Mouse (Mus musculus) lung, postnatal 4 days (tissue): ENCODE measurements around the gene Defb42.

Source experiments
- DNase-seq, 2 experiments: peaks; one replicate each; pipeline ENCODE4 v3.0.0; 2021

Defb42 gene

DNA sequence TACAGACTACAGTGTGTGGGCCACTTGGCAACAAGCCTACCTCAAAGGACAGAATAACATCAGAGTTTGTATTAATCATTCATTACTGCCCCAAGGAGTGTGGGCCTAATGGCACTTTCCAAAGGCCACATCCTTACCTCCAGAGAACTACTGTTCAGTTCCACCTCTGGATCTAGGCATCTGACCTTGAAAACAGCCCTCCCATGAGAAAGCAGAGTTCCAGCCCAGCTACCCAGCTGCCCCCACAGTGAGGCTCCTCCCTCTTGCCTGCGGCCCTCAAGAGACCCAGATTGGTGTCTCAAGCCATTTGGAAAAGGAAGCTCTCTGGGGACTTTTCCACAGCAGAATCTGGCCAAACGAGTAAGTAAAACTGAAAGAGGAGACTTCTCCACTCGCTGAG is at the start of gene Defb42:
Defb42 (plus strand) TSS at position 301 of the 400 bp plus-strand sequence.
- DNase-seq = no peak

DNA sequence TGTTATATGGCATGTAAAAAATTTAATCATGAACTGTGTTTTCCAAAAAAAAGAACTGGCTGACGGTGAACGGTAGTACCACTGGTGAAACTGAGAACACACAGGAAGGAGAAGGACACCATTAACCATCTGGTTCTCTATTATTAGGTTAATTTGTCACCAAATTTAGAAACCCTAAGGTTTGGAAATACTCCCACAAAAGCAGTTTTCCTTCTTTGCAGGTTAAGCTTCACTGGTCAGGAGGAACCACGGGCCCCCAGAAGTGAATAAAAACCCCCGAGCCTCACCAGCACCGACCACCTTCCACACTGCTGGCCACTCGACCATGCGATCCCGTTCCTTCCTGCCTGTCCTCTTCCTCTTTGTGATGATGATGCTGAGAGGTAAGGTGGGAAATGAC is 49.0 kb upstream of the Defb42 start, which contains the start of gene Defb47:
Defb47 (plus strand) TSS at position 301 of the 400 bp plus-strand sequence.
- DNase-seq = no peak

DNA sequence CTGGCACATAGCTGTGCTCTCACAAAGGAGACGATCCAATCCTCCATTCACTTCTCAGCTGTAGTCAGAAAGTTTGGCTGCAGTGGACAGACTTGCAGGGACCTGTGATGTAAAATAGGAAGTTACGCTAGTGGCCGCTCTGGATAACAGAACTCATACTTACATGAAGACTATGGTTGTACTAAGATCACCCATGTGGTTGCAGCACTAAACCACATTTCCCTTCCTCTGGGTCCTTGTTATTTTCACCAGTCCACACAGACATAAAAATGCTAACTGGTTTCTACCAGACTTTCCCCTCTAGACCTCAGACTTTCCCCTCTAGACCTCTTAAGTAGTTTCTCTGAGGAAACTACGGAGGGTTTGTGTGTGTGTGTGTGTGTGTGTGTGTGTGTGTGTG is 47.8 kb upstream of the Defb42 start:
- no peak for DNase-seq

DNA sequence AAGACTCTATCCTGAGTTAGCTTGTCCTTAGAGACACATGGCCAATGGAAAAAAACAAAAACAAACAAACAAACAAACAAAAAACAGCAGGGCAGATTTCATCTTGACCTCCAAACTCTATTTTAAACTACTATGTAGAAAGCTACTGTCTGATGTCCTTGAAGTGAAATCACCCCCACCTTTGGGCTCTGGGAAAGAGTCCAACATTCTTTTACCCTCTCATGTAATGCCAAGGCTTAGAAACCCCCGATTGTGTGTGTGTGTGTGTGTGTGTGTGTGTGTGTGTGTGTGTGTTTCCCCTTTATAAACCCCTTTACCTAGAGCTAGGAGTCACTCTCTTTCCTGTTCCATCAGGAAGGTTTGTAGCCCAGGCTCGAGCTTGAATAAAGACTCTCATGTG is 44.2 kb upstream of the Defb42 start:
- no peak for DNase-seq

DNA sequence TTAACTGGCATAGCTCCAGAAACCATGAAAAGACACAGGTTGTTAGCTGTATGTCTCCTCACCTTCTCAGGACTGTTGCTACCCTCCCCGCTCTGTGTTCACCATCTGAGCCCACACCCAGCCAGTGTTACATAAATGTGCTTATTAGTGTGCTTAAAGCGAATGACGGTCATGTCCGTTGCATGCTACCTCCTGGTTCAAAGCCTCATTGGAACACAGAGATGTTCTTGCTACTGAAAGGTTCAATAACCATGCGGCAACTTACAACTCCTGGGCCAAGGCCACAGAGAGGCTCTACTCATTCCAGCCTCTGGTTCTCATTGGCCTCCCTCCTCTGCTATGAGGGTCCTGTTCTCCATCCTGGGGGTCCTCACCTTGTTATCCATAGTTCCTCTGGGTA is 35.3 kb upstream of the Defb42 start, which contains the start of gene Defb43:
Defb43 (plus strand) TSS at position 301 of the 400 bp plus-strand sequence.
- DNase-seq = no peak

DNA sequence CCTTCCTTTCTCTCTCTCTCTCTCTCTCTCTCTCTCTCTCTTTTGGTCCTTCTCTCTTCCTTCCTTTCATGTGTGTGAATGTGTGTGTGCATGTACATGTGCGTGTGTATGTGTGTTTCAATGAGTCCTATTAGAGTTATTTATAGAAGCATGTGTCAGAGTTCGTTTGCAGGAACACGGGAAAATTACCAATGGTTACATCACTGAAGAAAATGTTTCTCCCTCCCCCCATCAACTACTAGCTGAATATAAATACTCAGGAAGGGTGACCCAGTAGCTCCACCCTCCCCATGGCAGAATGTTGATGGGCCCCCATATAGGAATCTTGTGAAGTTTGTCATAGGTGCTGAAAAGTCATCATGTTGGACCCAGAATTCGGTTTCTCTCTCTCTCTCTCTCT is 33.7 kb upstream of the Defb42 start:
- DNase-seq = no peak

DNA sequence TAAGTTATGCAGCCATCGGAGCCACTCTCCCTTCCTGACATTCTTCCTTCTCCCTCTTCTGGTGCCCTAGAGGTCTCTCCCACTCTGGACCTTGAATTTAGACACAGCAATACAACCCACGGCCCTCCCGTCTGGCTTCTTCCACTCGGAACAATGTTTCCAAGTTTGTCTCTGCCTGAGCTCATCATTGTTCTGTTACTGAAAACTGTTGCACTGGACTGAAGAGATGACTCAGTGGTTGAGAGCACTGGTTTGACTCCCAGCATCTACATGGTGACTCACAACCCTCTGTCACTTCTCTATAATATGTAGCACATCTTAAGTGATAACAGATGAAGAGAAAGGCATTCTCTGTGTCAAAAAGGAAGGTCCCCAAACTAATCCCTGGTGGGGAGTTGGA is 32.1 kb upstream of the Defb42 start:
- no peak for DNase-seq

DNA sequence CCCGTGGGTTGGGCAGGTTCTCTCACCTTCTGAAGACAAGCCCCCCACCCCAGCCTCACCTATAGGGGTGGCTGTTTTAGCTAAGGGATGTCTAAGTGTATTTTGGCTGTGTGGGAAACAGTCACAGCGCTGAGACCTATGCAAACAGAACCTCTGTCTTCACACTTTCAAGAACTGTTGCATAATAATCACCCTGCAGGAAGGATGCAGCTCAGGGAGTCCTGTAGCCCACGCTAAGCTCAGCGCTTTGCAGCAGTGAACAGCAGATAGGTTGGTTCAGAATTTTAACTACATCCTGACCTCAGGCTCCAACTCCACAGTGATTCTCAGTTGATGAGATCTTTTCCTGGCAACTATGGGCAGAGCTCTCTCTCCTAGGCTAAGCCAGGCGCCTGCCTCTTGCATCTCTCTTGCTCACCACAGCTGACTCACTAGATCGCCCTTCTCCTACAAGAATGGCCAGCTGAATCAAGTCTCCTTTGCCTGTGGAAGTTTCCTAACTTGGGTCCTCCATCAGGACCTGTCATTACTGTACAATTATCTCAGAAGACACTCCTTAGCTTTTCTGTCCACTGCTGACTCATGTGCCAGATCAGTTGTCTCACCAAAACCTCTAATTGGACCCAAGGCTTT is 26.2 kb upstream of the Defb42 start:
- DNase-seq = no peak

DNA sequence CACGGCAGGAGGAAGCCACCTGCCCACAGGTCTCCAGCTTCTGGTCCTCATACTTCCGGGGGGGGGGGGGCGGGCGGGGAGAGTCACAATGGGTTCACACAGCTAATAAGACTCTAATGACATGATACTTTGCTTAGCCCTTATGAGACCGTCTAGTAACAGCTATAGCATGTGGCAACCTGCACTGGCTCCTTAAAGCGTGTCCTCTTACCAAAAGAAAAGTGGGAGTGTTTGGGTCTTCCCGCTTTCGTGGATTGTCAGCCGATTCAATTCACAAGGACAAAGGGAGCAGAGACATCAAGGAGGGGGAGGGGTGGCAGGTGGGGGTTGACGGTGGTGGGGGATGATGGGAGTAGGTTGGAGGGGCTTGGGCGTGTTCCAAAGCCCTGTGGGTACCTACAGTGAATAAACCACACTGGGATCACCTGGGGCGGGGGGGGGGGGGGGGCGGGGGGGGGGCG is 3.1 kb downstream of the Defb42 start, which contains the start of gene Defb30:
Defb30 (minus strand) TSS at position 51 of the 461 bp plus-strand sequence.
- no peak for DNase-seq

DNA sequence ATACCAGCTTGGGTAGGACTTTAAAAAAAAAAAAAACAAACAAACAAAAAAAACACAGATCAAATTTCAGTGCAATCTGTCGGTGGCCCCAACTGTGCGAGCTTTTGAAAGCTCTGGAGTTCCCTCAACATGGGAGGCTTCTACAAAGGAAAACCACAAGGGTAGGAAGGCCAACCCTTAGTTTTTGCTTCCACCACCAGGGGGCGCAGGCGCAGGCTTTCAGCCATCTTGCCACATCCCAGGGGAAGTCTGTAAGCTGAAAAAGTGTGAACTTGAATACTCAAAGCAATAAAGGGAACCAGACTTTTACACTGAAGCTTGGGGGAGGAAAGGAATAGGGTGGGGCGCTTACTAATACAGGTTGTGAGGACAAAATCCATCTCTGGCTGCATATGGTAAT is 4.0 kb downstream of the Defb42 start:
- DNase-seq = peak; percentile 57 to 78

DNA sequence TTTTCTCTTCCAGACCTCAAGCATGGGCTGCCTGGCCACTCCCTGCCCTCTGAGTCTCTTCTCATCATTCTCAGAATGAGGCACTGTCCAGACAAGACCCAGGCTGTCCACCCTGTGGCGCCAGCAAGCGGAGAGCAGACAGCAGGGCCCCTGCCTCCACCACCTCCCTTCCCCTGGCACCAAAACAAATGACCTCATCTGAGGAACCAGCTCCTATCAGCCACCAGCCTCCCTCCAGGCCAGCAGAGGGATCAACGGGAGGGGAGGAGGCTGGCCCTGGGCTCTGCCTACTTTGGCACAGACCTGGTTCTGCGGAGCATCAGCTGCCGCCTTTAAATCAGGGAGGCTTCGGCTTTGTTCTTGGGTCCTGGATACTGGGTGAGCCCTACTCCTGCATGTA is 7.9 kb downstream of the Defb42 start:
- peak; percentile 80 to 88 for DNase-seq

DNA sequence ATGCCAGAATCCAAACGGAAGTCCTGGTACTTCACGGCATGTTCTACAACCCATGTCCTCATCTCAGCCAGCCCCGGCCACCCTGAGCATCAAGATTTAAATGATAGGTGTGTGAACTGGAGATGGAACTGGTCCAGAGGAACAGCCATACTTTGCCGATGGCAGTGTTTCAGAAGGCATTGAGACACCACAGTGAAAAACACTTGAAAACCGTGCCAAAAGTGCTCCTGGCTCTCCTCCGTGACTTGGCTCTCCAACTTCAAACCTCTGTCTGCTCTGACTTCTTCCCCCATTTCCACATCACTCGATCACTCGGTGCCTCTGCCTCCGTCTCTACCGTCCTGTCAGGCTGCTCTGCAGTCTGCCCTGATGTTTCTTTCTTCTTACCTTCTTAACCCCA is 13.6 kb downstream of the Defb42 start:
- no peak for DNase-seq

DNA sequence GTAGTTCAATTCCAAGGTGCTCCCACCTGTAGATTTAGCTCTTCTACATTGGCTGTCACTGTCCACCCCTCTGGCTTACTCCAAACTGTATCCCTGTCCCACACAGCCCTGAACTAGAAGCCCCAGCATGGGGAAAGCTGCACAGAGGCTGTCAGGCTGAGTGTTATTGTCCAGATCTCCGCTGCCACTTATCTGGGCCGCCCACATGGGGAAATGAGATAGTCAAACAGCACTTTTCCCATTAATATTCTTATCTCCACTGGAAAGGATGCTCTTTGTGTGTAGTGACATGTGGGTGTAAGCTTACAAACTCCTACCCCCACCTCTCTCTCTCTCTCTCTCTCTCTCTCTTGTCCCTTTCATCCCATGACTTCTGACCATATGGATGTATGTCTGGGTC is 15.4 kb downstream of the Defb42 start:
- no peak for DNase-seq

DNA sequence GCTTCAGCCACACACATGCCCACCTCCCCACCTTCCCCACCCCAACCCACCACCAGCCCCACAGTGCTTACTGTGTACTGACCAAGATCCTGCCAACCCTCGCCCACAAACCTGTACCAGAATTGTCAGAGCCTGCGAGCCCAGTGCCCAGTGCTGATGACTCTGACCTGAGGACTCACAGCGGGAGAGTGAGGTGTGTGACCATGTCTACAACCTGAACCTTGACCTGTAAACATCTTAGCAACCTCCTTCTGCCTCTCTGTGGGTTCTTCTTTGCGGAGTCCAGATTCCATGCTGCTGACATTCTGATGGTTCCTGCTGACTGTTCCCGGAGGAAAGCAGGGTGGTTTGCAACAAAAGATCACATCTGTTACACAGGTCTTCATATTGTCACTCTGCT is 18.6 kb downstream of the Defb42 start:
- no peak for DNase-seq

DNA sequence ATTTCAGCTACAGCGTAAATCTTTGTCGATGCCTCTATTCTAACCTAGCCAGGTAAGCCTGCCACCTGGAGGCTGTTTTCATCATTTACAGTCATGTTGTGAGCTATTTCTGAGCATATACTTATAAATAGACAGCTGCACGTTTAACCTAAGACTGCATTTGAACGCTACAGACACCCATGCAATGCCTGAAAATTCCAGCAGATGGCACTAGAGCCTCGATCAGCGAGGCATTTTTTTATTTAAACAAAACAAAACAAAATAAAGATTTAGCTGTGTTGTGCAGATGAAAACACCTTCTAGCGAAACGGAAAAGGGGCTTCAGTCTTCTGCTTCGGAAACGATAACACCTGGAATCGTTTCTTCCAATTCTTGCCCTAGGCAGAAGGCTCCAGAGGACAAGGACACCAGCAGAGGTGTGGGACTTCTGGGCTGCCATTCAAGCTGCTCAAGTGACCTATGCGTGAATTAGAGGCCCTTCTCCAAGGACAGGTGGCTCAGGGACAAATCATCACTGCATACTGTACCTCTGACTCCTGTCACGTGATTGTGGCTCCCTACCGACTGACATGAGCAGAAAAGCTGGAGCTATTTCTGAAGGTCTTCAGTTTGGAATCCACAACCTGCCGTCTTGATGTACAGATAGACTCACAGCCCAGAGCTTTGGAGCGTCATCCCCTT is 20.0 kb downstream of the Defb42 start:
- peak; percentile 36 to 76 for DNase-seq

DNA sequence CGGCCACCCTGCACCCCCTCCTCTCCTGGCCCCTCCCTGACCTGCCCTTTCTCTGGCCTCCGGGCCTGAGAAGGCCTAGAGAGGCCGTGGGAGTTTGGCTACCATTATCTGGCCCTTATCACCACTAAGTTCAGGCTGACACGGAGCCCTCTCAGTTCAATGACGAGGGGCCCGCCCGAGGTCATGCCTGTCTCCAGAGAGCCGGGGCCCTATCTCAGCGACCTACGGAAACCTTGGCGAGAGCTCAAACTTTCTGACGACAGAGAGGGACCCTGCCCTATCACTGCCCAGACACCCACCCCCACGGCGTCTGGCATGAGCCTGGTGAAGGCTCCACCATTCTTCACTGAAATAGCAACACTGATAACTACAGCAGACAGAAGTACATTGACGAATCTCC is 20.9 kb downstream of the Defb42 start:
- no peak for DNase-seq
